Mouse (Mus musculus): ENCODE data around the gene Samd4b.

DNA sequence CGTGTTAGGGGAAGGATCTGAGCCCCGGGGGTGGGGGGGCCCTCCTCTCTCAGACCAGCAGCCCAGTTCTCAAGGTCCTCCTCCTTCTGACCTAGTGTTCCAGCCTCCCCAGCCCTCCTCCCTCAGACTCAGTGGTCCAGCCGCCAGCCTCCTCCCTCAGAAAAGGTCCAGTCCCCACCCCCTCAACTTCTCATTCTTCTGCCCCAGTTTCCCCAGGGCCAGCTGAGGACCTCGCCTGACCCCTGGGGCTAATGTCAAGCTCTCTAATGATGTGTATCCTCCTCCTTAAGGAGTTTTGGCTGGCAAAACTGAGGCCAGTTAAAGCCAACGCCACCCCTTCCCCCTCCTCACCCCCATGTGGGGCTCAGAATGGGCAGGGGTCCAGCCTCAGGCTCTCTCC, 50.8 kb downstream of the Samd4b start, which contains the start of gene Nccrp1:
- TF ChIP-seq GATA1 (IDR thresholded peaks at IDR 0.05; ENCODE audit: low read length) (no peak), TAL1 (IDR thresholded peaks at IDR 0.05; ENCODE audit: low read length) (no peak)
